Mouse (Mus musculus) neural tube, embryonic 14.5 days (tissue): ENCODE measurements around the gene Mmp28. TPM values are rescaled to one million over a fixed set of nuclear protein-coding genes. Genes with fewer than 3 reads are reported as not detected.

Source experiments
- ATAC-seq: fragments of 200-750 bp; cut with Nextera tagmentation; 2 replicates; pipeline ENCODE4 v1.8.0; 2017; ENCODE audit warnings: low read depth, mild to moderate bottlenecking, moderate TSS enrichment, moderate library complexity
- H3K27ac ChIP-seq: fragments of 300-500 bp; sonication (generic); 2 replicates; pipeline ENCODE4 v1.5.1; 2014; ENCODE audit warnings: low read depth, mild to moderate bottlenecking, control low read depth, low read length, moderate library complexity, mixed read lengths
- H3K27me3 ChIP-seq: fragments of 300-500 bp; sonication (generic); 2 replicates; pipeline ENCODE4 v1.6.1; 2014; ENCODE audit warnings: low read length; ENCODE audit not compliant: control insufficient read depth, insufficient read depth
- H3K36me3 ChIP-seq: fragments of 300-500 bp; sonication (generic); 2 replicates; pipeline ENCODE4 v1.6.1; 2014; ENCODE audit warnings: low read length, mixed read lengths; ENCODE audit not compliant: control insufficient read depth, insufficient read depth
- H3K4me1 ChIP-seq: fragments of 300-500 bp; sonication (generic); 2 replicates; pipeline ENCODE4 v1.6.1; 2014; ENCODE audit warnings: low read length; ENCODE audit not compliant: control insufficient read depth, insufficient read depth
- H3K4me2 ChIP-seq: fragments of 300-500 bp; sonication (generic); 2 replicates; pipeline ENCODE4 v1.6.1; 2014; ENCODE audit warnings: mild to moderate bottlenecking, low read depth, low read length, control low read depth
- H3K4me3 ChIP-seq: fragments of 300-500 bp; sonication (generic); 2 replicates; pipeline ENCODE4 v1.5.1; 2014; ENCODE audit warnings: low read depth, low read length, control low read depth, mixed read lengths
- H3K9ac ChIP-seq: fragments of 300-500 bp; sonication (generic); replicated peaks from 2 replicates; pipeline ENCODE4 v1.6.1; 2014; ENCODE audit warnings: low read depth, mild to moderate bottlenecking, control low read depth, low read length, mixed read lengths
- H3K9me3 ChIP-seq: fragments of 300-500 bp; sonication (generic); 2 replicates; pipeline ENCODE4 v1.6.1; 2016; ENCODE audit warnings: low read length; ENCODE audit not compliant: control insufficient read depth
- WGBS: fragments of 180-500 bp; shearing (Covaris S2); extraction: QIAGEN DNeasy Blood & Tissue Kit; methylation state at CpG from one replicate; pipeline ENCODE4 v1.1.7; 2014; 5-methylcytosine and 5-hydroxymethylcytosine counted together
- polyA plus RNA-seq: library from polyadenylated mRNA; unstranded; fragments of >200 nt; fragmentation: Nextera tagmentation; extraction: Ambion mirVana; gene quantifications from 2 replicates; pipeline ENCODE4 v1.2.1, GENCODE M21; 2014

The Mmp28 gene
- polyA plus RNA-seq, 1 experiment from 2014 or later: 1.9 TPM

DNA sequence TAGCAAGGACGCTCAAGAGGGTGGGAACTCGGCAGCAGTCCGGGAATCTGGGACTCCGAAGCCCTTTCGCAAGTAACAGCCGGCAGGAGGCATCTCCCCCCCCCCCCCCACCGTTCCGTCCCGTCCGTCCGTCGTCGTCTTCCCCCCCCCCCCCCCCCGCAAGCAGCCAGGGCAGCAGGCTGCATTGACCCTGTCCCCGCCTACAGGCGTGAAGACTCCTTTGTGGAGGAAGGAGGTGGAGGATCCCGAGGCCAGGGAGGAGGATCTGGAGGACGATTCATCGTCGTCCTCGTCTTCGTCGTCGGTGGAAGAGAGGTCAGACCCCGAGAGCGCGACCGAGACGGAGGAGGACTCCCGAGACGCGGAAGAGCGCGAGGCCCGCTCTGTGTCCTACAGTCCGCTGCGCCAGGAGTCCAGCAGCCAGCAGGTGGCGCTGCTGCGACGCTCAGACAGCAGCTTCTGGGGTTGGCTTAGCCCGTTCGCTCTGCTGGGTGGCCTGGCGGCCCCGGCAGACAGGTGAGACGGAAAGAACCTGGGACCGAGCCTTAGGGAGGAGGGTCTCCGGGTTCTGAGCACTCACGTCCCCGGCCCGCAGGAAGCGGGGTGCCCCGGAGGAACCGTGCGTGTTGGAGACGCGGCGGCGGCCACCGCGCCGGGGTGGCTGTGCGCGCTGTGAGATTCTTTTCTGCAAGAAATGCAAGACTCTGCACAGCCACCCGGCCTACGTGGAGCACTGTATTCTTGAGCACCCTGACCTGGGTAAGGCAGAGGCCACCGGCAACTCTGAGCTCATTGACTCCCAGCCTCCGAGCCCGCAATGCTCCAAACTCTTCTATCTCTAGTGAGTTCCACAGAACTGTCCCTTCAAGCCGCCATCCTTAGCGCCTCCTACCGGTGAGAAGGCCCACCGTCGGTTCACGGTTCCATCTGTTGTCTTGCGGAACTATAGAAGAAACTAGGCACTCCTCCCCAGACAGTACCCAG is 22.5 kb downstream of the Mmp28 start:
- Histone ChIP-seq H3K4me1 (0 out of 2 replicates have a peak, but pooled peaks cover 2% of the 10 kb centered on the region), H3K9me3 (no peaks in the 10 kb centered on the region), H3K4me2 (peak overlapping the region; percentile 73), H3K27ac (no peak overlapping the region), H3K36me3 (no peaks in the 10 kb centered on the region), H3K9ac (peak overlapping the region; percentile 54), H3K4me3 (peak overlapping the region; percentile 41), H3K27me3 (peaks cover 28% of the 10 kb centered on the region)
- peak; percentile 95 for ATAC-seq
- under 1% methylated on average over 64 of the region's 75 CpGs for WGBS

DNA sequence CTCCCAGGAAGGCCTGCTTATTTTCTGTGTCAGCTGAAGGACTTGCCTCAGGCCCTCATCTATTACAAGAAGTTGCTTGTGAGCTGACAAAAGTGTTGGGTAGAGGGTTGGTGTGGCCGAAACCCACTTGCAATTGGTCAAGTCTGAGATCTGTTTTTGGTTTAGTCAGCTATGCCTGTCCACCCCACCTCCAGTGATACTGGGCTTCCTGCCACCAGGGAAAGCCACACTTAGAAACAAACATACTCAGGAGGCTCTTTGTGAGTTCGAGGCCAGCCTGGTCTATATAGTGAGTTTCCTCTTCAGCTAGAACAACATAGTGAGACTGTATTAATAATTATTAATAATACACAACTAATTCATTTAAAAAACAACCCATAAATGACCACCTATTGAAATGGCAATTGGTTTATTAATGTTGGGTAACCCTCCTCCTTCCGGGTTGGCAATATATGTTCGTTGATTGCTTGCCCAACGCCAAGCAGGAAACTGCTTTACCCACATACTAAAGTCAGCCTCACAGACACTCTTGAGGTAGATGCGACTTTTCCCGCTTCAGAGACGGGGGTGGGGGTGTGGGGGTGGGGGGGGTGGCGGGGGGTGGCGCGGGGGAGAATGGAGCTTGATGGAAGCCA is 23.3 kb downstream of the Mmp28 start:
- WGBS: 31% methylated on average over 11 of the region's 11 CpGs
- Histone ChIP-seq H3K27ac (no peak overlapping the region), H3K4me1 (0 out of 2 replicates have a peak, but pooled peaks cover 2% of the 10 kb centered on the region), H3K4me2 (peak overlapping the region; percentile 73), H3K36me3 (no peaks in the 10 kb centered on the region), H3K9ac (0 out of 2 replicates have a peak overlapping the region, but pooled peaks have one; percentile 54), H3K4me3 (peak overlapping the region; percentile 41), H3K9me3 (no peaks in the 10 kb centered on the region), H3K27me3 (peaks cover 21% of the 10 kb centered on the region)
- no peak for ATAC-seq

DNA sequence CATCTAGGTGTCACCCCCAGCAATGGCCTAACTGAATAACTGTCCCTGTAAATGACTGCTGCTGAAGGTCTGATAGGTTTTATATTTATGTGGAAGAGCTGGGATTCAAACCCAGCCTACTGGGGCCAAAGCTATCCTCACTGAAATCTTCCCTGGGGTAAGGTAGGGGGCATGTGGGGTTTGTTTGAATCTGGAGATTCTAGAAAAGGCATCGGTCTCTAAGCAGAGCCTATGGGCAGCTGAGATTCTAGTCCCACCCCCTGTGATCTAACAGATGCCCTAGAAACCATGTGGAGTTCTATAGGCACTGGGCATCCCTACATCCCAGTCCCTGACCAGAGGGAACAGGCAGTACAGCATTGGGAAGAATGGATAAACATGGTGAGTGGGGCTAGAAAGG is 25.5 kb downstream of the Mmp28 start, which contains the start of gene 1700020L24Rik:
TSS of gene 1700020L24Rik (plus strand) at position 301 of the 400 bp plus-strand sequence.
- no peak within 1 kb of the TSS for H3K27ac ChIP-seq
- H3K36me3 ChIP-seq: no peaks in the 10 kb centered on the region
- H3K9ac ChIP-seq: no peak within 1 kb of the TSS
- ATAC-seq: no peak
- WGBS: 91% methylated on average over 1 of the region's 1 CpGs
- no peaks in the 10 kb centered on the region for H3K4me1 ChIP-seq
- H3K27me3 ChIP-seq: peaks cover 11% of the 10 kb centered on the region
- no peak within 1 kb of the TSS for H3K4me3 ChIP-seq
- H3K9me3 ChIP-seq: no peaks in the 10 kb centered on the region
- H3K4me2 ChIP-seq: no peak within 1 kb of the TSS

DNA sequence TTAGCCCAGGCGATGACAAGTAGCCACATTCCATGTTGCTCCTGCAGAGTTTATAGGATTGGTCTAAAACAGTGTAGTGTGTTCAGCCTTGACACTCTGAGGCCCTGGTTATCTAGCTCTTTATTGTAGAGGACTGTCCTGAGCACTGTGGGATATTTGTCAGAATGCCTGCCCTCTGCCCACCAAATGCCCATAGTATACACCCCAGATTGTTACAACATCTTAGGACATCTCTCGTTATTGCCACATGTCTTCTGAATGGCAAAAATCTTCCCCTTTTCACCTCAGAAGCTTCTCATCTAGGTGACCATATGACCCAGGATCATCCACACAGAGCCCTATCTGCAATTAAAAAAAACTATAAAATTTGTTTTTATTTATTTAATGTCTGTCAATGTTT is 30.3 kb downstream of the Mmp28 start:
- Histone ChIP-seq H3K27me3 (no peaks in the 10 kb centered on the region), H3K4me2 (no peak overlapping the region), H3K27ac (no peak overlapping the region), H3K4me1 (no peaks in the 10 kb centered on the region), H3K4me3 (no peak overlapping the region), H3K36me3 (no peaks in the 10 kb centered on the region), H3K9me3 (no peaks in the 10 kb centered on the region), H3K9ac (no peak overlapping the region)
- 89% methylated on average over 2 of the region's 2 CpGs for WGBS
- no peak for ATAC-seq

DNA sequence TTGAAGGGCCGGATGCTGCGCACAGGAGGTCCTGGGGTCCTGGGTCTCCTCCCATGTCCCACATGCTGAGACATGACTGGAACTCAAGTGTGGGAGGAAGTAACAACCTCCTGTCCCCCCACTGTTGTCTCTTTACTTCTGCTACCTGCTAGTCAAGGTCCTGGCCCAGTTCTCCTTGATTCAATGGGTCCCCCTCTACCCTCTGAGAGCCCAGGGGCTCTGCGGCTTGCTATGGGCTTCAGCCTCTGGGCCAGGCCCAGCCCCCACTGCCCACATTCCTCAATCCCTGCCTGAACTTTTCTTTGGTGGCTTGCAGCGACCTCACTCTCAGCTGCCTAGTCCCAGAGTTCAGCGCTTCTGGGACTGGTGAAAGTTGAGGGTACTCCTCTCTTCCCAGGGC is 33.5 kb downstream of the Mmp28 start, which contains the start of gene Gas2l2:
TSS of gene Gas2l2 (minus strand) at position 101 of the 400 bp plus-strand sequence.
- Histone ChIP-seq H3K9ac (no peak within 1 kb of the TSS), H3K27me3 (no peaks in the 10 kb centered on the region), H3K4me3 (no peak within 1 kb of the TSS), H3K4me2 (no peak within 1 kb of the TSS), H3K9me3 (no peaks in the 10 kb centered on the region), H3K4me1 (no peaks in the 10 kb centered on the region), H3K36me3 (no peaks in the 10 kb centered on the region), H3K27ac (no peak within 1 kb of the TSS)
- WGBS: 65% methylated on average over 5 of the region's 5 CpGs
- no peak for ATAC-seq

DNA sequence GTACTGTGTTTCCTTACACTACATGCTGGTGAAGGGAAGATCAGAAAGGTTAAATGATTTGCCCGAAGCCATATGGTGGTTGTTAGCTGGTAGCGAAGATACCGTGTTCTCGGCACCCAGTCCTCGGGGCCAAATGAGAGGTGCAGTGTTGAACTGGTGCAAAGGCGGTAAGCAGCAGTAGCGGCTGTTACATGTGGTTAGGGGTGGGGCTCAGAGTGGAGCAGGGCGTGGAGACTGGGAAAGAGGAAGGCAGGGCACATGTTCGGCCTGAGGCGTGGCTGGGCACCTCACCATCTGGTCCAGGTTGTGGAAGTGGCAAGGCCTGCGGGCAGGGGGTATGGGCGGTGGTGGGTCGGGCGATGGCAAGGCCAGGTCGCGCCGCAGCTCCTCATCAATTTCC is 35.9 kb downstream of the Mmp28 start:
- ATAC-seq: no peak
- no peak overlapping the region for H3K9ac ChIP-seq
- 49% methylated on average over 17 of the region's 17 CpGs for WGBS
- no peaks in the 10 kb centered on the region for H3K4me1 ChIP-seq
- H3K27me3 ChIP-seq: no peaks in the 10 kb centered on the region
- H3K27ac ChIP-seq: no peak overlapping the region
- no peak overlapping the region for H3K4me2 ChIP-seq
- no peaks in the 10 kb centered on the region for H3K36me3 ChIP-seq
- H3K4me3 ChIP-seq: no peak overlapping the region
- no peaks in the 10 kb centered on the region for H3K9me3 ChIP-seq

DNA sequence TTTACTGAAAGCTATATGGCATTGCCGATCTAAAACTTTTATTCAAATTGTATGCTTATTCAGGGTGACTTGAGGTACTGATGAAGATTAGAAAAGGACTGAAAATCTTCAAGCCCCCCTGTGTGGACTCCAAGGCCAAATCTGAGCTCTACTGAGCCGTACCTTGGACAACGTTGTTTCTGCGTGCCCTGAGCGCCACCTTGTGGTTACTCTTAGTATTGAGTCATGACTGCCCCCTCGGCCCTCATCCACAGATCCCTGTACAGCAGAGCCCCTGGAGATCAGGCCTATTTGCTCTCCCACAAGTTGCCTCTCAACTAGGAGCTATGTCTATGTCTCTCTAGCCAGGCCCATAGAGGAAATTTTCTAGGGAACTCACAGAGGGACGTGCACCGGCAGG is 38.2 kb downstream of the Mmp28 start:
- Histone ChIP-seq H3K36me3 (no peaks in the 10 kb centered on the region), H3K4me2 (no peak overlapping the region), H3K9me3 (no peaks in the 10 kb centered on the region), H3K9ac (no peak overlapping the region), H3K4me1 (no peaks in the 10 kb centered on the region), H3K27me3 (no peaks in the 10 kb centered on the region), H3K4me3 (no peak overlapping the region), H3K27ac (no peak overlapping the region)
- WGBS: 8% methylated on average over 8 of the region's 8 CpGs
- ATAC-seq: peak; percentile 74; the same call in 1 of the 2 replicates

DNA sequence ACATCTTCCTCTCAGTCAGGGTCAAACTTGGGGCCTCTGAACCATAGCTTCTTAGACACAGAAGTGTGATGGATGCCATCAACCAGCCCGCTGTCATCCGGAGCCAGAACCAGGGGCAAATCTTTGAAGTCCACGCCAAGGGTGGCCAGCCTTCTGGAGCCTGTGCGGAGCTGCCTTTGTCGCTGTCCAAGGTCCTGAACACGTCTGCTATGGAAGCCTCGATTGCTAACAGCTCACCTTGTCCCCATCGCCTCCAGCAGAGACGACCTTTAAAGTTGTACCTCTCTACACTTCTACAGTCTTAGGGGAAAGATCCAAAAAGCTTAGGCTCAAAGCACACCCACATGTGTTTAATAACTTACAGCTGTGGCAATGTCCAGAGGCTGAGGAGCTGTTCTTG is 41.6 kb downstream of the Mmp28 start:
- Histone ChIP-seq H3K9me3 (no peaks in the 10 kb centered on the region), H3K4me2 (no peak overlapping the region), H3K27me3 (peaks cover 3% of the 10 kb centered on the region; the same call in 1 of the 2 replicates), H3K27ac (no peak overlapping the region), H3K4me3 (no peak overlapping the region), H3K36me3 (no peaks in the 10 kb centered on the region), H3K4me1 (no peaks in the 10 kb centered on the region), H3K9ac (no peak overlapping the region)
- 5% methylated on average over 9 of the region's 9 CpGs for WGBS
- ATAC-seq: no peak

DNA sequence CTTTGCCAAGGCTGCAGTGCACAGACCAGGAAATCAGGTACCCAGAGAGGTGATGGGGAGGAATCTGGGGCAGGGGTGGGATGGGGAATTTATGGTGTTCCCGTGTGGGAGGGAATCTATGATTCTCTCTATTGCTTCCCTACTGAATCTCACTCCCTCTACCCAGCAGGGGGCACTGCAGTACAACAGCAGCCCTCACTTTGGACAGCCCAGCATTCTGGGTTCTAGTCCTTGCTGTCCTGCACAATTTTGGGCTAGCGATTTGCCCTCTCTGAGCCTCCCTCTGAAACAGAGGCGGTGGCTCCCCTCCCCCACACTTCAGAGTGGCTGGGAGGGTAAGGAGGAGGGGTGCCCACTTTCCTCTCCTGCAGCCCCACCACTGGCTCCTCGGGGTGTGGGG is 42.5 kb downstream of the Mmp28 start:
- Histone ChIP-seq H3K4me1 (no peaks in the 10 kb centered on the region), H3K27ac (no peak overlapping the region), H3K4me3 (no peak overlapping the region), H3K4me2 (no peak overlapping the region), H3K9me3 (no peaks in the 10 kb centered on the region), H3K9ac (no peak overlapping the region), H3K36me3 (no peaks in the 10 kb centered on the region), H3K27me3 (peaks cover 3% of the 10 kb centered on the region; the same call in 1 of the 2 replicates)
- 31% methylated on average over 4 of the region's 4 CpGs for WGBS
- ATAC-seq: no peak
